ENCODE assay signal across 23 mouse cellular contexts in the genomic region with DNA sequence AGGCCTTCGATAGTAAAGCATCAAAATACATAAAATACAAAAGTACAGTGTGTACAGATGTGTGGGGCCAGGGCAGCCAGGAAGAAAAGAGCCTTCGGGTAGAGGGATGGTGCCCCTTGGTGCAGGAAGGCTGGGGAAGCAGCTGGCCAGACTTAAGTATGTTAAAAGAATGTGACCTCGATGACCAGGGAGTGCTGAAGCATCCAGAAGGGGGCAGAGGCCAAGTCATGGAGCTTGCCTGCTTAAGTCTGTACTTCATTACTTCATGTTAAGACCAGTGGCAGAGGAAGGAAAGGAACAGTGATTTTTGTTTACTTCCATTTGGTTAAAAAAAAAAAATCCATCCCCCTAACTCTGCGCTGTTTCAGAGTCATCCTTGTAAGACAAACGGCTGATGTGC. TPM values are rescaled to one million over a fixed set of nuclear protein-coding genes. Genes with fewer than 3 reads are reported as not detected.
DNase-seq lines count a peak whose midpoint lies in the region; ATAC-seq and TF ChIP-seq lines count a peak whose summit lies in the region.
"Had no signal": no experiment of that assay in that cellular context is flagged by ENCODE, and none has a peak within 500 bp of the region (broad histone marks: within the 10 kb centered on the region; RNA-seq: fewer than 3 reads in every experiment).

No protein-coding gene starts in this region.

- no peak overlapping the region for H3K9ac ChIP-seq in heart, adult 2 months (ENCODE audit: low read depth, low read length)
- H3K9ac ChIP-seq in kidney, embryonic 14.5 days (ENCODE audit: low read depth, low read length) = no peak overlapping the region
- H3K9ac ChIP-seq in CH12.LX (ENCODE audit: insufficient read depth, low read depth) = no peak overlapping the region
- H3K9ac ChIP-seq in embryonic facial prominence, embryonic 11.5 days (replicated peaks; ENCODE audit: low read length) = no peak overlapping the region
- no peak overlapping the region for H3K9ac ChIP-seq in stomach, postnatal 0 days (ENCODE audit: low read length)
- H3K9ac ChIP-seq: embryonic facial prominence, embryonic 13.5 days; heart, embryonic 12.5 days; hindbrain, embryonic 15.5 days; intestine, embryonic 15.5 days; liver, postnatal 0 days had no signal

- no peak for TF ChIP-seq EP300 in heart, adult 2 months (IDR thresholded peaks at IDR 0.05; ENCODE audit: insufficient read depth, low read depth, low read length)
- TF ChIP-seq EP300 in CH12.LX (IDR thresholded peaks at IDR 0.05; ENCODE audit: low read length) = no peak
- TF ChIP-seq EP300 in stomach, postnatal 0 days (optimal IDR thresholded peaks at IDR 0.05) = no peak

- in situ Hi-C loops in CH12.LX (cut with MboI; ENCODE audit: low pct_ligation_motif_present, low pct_unique_long_range_greater_than_20kb, low sequenced_read_pairs) = no loop called here

- H3K27ac ChIP-seq in heart, embryonic 10.5 days = 0 out of 2 replicates have a peak overlapping the region, but pooled peaks have one; percentile 52
- no peak overlapping the region for H3K27ac ChIP-seq in heart, adult 2 months
- no peak overlapping the region for H3K27ac ChIP-seq in kidney, embryonic 14.5 days (ENCODE audit: low read depth, low read length)
- H3K27ac ChIP-seq in CH12.LX (ENCODE audit: insufficient read depth, low read depth) = no peak overlapping the region
- H3K27ac ChIP-seq in embryonic facial prominence, embryonic 11.5 days (replicated peaks; ENCODE audit: low read depth, low read length) = no peak overlapping the region
- no peak overlapping the region for H3K27ac ChIP-seq in stomach, postnatal 0 days (replicated peaks)
- H3K27ac ChIP-seq: embryonic facial prominence, embryonic 13.5 days; hindbrain, embryonic 15.5 days; intestine, embryonic 15.5 days; left cerebral cortex, adult 2 months; limb, embryonic 10.5 days had no signal

- intact Hi-C loops in heart, adult 2 months (cut with DNase I) = no loop called here

- TF ChIP-seq CTCF in heart, adult 2 months (IDR thresholded peaks at IDR 0.05) = no peak
- peak in 1 of 2 experiments; percentile 10; a peak in 1 of 4 replicates for TF ChIP-seq CTCF in CH12.LX (conservative IDR thresholded peaks at IDR 0.05 in 1 of 2, IDR thresholded peaks at IDR 0.05 in 1 of 2; ENCODE audit: low read depth in 2 of 2, low read length in 2 of 2)
- TF ChIP-seq CTCF in stomach, postnatal 0 days (IDR thresholded peaks at IDR 0.05; ENCODE audit: low read depth) = no peak

- no peak for DNase-seq in heart, embryonic 10.5 days (ENCODE audit: low spot score)
- DNase-seq in heart, adult 2 months = no peak
- peak; percentile 40 for DNase-seq in kidney, postnatal 14 days
- no peak for DNase-seq in CH12.LX (ENCODE audit: extremely low read depth)
- DNase-seq in embryonic facial prominence, embryonic 11.5 days (ENCODE audit: low spot score) = peak; percentile 18
- no peak for DNase-seq in frontal cortex, postnatal 14 days (ENCODE audit: low spot score in 2 of 2)
- DNase-seq in stomach, postnatal 0 days (ENCODE audit: low spot score) = no peak
- DNase-seq: adrenal gland, postnatal 14 days; cerebellum, postnatal 14 days; liver, postnatal 0 days; right cerebral cortex, postnatal 14 days; thymus, adult 18-20 months had no signal

- WGBS in heart, embryonic 10.5 days = 62% methylated on average over 5 of the region's 5 CpGs
- WGBS in heart, adult 2 months = 56% methylated on average over 5 of the region's 5 CpGs
- WGBS in kidney, embryonic 14.5 days = 56% methylated on average over 5 of the region's 5 CpGs
- 25% methylated on average over 5 of the region's 5 CpGs for WGBS in embryonic facial prominence, embryonic 11.5 days
- WGBS in stomach, postnatal 0 days = 36% methylated on average over 5 of the region's 5 CpGs

- no peak for TF ChIP-seq POLR2A in heart, adult 2 months (IDR thresholded peaks at IDR 0.05; ENCODE audit: insufficient read depth, low read depth, low read length)
- no peak for TF ChIP-seq POLR2A in CH12.LX (IDR thresholded peaks at IDR 0.05; ENCODE audit: low read depth, low read length)

- dilution Hi-C loops in CH12.LX (cut with MboI; ENCODE audit: extremely low pct_ligation_motif_present, extremely low pct_unique_long_range_greater_than_20kb, low sequenced_read_pairs) = no loop called here

- H3K27me3 ChIP-seq in heart, embryonic 10.5 days (ENCODE audit: insufficient read depth, poor library complexity, severe bottlenecking) = no peaks in the 10 kb centered on the region
- H3K27me3 ChIP-seq in heart, adult 2 months (ENCODE audit: control insufficient read depth, insufficient read depth, low read length) = no peaks in the 10 kb centered on the region
- no peaks in the 10 kb centered on the region for H3K27me3 ChIP-seq in kidney, embryonic 14.5 days (ENCODE audit: control insufficient read depth, insufficient read depth, low read length)
- H3K27me3 ChIP-seq in CH12.LX (replicated peaks) = no peaks in the 10 kb centered on the region
- no peaks in the 10 kb centered on the region for H3K27me3 ChIP-seq in embryonic facial prominence, embryonic 11.5 days (ENCODE audit: control insufficient read depth, insufficient read depth, low read length)
- no peaks in the 10 kb centered on the region for H3K27me3 ChIP-seq in stomach, postnatal 0 days (ENCODE audit: control insufficient read depth, insufficient read depth, low read length)
- H3K27me3 ChIP-seq: embryonic facial prominence, embryonic 13.5 days; heart, embryonic 12.5 days; hindbrain, embryonic 15.5 days; intestine, embryonic 15.5 days had no signal

- no peak for ATAC-seq in kidney, embryonic 14.5 days (ENCODE audit: low FRiP score, low TSS enrichment)
- no peak for ATAC-seq in embryonic facial prominence, embryonic 11.5 days (replicated peaks; ENCODE audit: insufficient number of reproducible peaks, low FRiP score, low TSS enrichment, low read depth)
- ATAC-seq in stomach, postnatal 0 days (ENCODE audit: low FRiP score, low TSS enrichment) = no peak
- ATAC-seq: forebrain, embryonic 16.5 days; intestine, embryonic 15.5 days; liver, postnatal 0 days had no signal

- H3K4me1 ChIP-seq in heart, embryonic 10.5 days = peaks cover 16% of the 10 kb centered on the region
- no peaks in the 10 kb centered on the region for H3K4me1 ChIP-seq in heart, adult 2 months (ENCODE audit: control insufficient read depth, insufficient read depth, low read length)
- H3K4me1 ChIP-seq in kidney, embryonic 14.5 days (ENCODE audit: control insufficient read depth, insufficient read depth, low read length) = no peaks in the 10 kb centered on the region
- no peaks in the 10 kb centered on the region for H3K4me1 ChIP-seq in CH12.LX (ENCODE audit: control insufficient read depth in 1 of 2, insufficient read depth in 2 of 2)
- no peaks in the 10 kb centered on the region for H3K4me1 ChIP-seq in embryonic facial prominence, embryonic 11.5 days (ENCODE audit: control insufficient read depth, insufficient read depth, low read length)
- H3K4me1 ChIP-seq in stomach, postnatal 0 days (replicated peaks; ENCODE audit: control insufficient read depth, insufficient read depth) = no peaks in the 10 kb centered on the region
- H3K4me1 ChIP-seq: embryonic facial prominence, embryonic 13.5 days; hindbrain, embryonic 15.5 days; intestine, embryonic 15.5 days had no signal

- H3K9me3 ChIP-seq in heart, embryonic 10.5 days = no peaks in the 10 kb centered on the region
- H3K9me3 ChIP-seq in kidney, embryonic 14.5 days (ENCODE audit: control insufficient read depth, low read length) = no peaks in the 10 kb centered on the region
- no peaks in the 10 kb centered on the region for H3K9me3 ChIP-seq in CH12.LX (replicated peaks; ENCODE audit: low read length)
- no peaks in the 10 kb centered on the region for H3K9me3 ChIP-seq in embryonic facial prominence, embryonic 11.5 days (replicated peaks; ENCODE audit: control insufficient read depth, low read length)
- H3K9me3 ChIP-seq in stomach, postnatal 0 days (ENCODE audit: control insufficient read depth, low read length) = no peaks in the 10 kb centered on the region
- H3K9me3 ChIP-seq: embryonic facial prominence, embryonic 13.5 days; heart, embryonic 12.5 days; hindbrain, embryonic 15.5 days; intestine, embryonic 15.5 days; limb, embryonic 10.5 days had no signal

- no peak for TF ChIP-seq RAD21 in CH12.LX (IDR thresholded peaks at IDR 0.05; ENCODE audit: low read depth, low read length)

- no peak overlapping the region for H3K4me2 ChIP-seq in kidney, embryonic 14.5 days (replicated peaks; ENCODE audit: low read depth, low read length)
- no peak overlapping the region for H3K4me2 ChIP-seq in CH12.LX (ENCODE audit: insufficient read depth, low read depth, poor library complexity, severe bottlenecking)
- no peak overlapping the region for H3K4me2 ChIP-seq in embryonic facial prominence, embryonic 11.5 days (ENCODE audit: low read depth, low read length)
- no peak overlapping the region for H3K4me2 ChIP-seq in stomach, postnatal 0 days (replicated peaks; ENCODE audit: low read depth)
- H3K4me2 ChIP-seq: embryonic facial prominence, embryonic 13.5 days; heart, embryonic 12.5 days; hindbrain, embryonic 15.5 days; intestine, embryonic 15.5 days had no signal

- no peaks in the 10 kb centered on the region for H3K79me2 ChIP-seq in heart, adult 2 months (replicated peaks; ENCODE audit: control insufficient read depth, insufficient read depth, low read length)
- H3K79me2 ChIP-seq in CH12.LX (replicated peaks; ENCODE audit: control insufficient read depth, extremely low read depth, insufficient read depth, poor library complexity, severe bottlenecking) = no peaks in the 10 kb centered on the region

- H3K4me3 ChIP-seq in heart, embryonic 10.5 days = no peak overlapping the region
- H3K4me3 ChIP-seq in heart, adult 2 months = no peak overlapping the region
- no peak overlapping the region for H3K4me3 ChIP-seq in kidney, embryonic 14.5 days (ENCODE audit: low read length)
- no peak overlapping the region for H3K4me3 ChIP-seq in CH12.LX (replicated peaks in 1 of 3; ENCODE audit: low read depth in 2 of 3, low read length in 2 of 3, poor library complexity in 1 of 3)
- H3K4me3 ChIP-seq in embryonic facial prominence, embryonic 11.5 days (ENCODE audit: low read depth, low read length) = no peak overlapping the region
- no peak overlapping the region for H3K4me3 ChIP-seq in stomach, postnatal 0 days (ENCODE audit: low read depth, low read length)
- H3K4me3 ChIP-seq: embryonic facial prominence, embryonic 13.5 days; heart, embryonic 12.5 days; hindbrain, embryonic 15.5 days; intestine, embryonic 15.5 days; left cerebral cortex, adult 2 months; limb, embryonic 10.5 days had no signal

- no peaks in the 10 kb centered on the region for H3K36me3 ChIP-seq in heart, embryonic 10.5 days
- H3K36me3 ChIP-seq in heart, adult 2 months (ENCODE audit: control insufficient read depth, insufficient read depth, low read length) = no peaks in the 10 kb centered on the region
- H3K36me3 ChIP-seq in kidney, embryonic 14.5 days (ENCODE audit: control insufficient read depth, insufficient read depth, low read length) = no peaks in the 10 kb centered on the region
- no peaks in the 10 kb centered on the region for H3K36me3 ChIP-seq in CH12.LX (replicated peaks in 1 of 2; ENCODE audit: control insufficient read depth in 1 of 2, insufficient read depth in 1 of 2, low read length in 1 of 2)
- H3K36me3 ChIP-seq in embryonic facial prominence, embryonic 11.5 days (replicated peaks; ENCODE audit: control insufficient read depth, insufficient read depth, low read depth, low read length) = no peaks in the 10 kb centered on the region
- no peaks in the 10 kb centered on the region for H3K36me3 ChIP-seq in stomach, postnatal 0 days (ENCODE audit: control insufficient read depth, insufficient read depth, low read length)
- H3K36me3 ChIP-seq: embryonic facial prominence, embryonic 13.5 days; heart, embryonic 12.5 days; hindbrain, embryonic 15.5 days; intestine, embryonic 15.5 days; limb, embryonic 10.5 days had no signal

RNA-seq across cellular contexts. Expression of a gene that starts 16.1 kb away (rescaled TPM):
- 0.70 and 1.3 TPM in 2 replicates for polyA plus RNA-seq in heart, embryonic 10.5 days (2016; fragmentation: Nextera tagmentation; extraction: Ambion mirVana)
- total RNA-seq in heart, adult 2 months (2021) = not detected
- 0.03 and 0.08 TPM in 2 replicates for polyA plus RNA-seq in heart, adult 2 months (2012; rRNA removed)
- polyA plus RNA-seq in kidney, embryonic 14.5 days (2014; fragmentation: Nextera tagmentation; extraction: Ambion mirVana) = 1.1 TPM in 2 replicates
- not detected in 2 replicates for total RNA-seq in CH12.LX (2012; rRNA removed)
- not detected in 2 replicates for total RNA-seq in CH12.LX (2014; rRNA removed)
- 0.04 TPM in 1 of 2 replicates, not detected in the other for polyA plus RNA-seq in CH12.LX (2012; ENCODE audit: insufficient read length, low read depth)
- 1.3 and 2.1 TPM in 2 replicates for polyA plus RNA-seq in embryonic facial prominence, embryonic 11.5 days (2014; fragmentation: Nextera tagmentation; extraction: Ambion mirVana)
- polyA plus RNA-seq in stomach, postnatal 0 days (2015; fragmentation: Nextera tagmentation; extraction: Ambion mirVana) = 0.39 and 0.57 TPM in 2 replicates
- total RNA-seq: heart, postnatal 25 days; liver, adult 2 months; MEL had no signal
- polyA plus RNA-seq: liver, adult 2 months had no signal

Comparison
In these comparisons a context has a peak if more than half of its experiments do, and no peak if none do; other contexts are left out.
1. DNase-seq: peak in kidney, postnatal 14 days (single experiment) and embryonic facial prominence, embryonic 11.5 days (single experiment); none in heart, embryonic 10.5 days (single experiment), heart, adult 2 months (0 of 2), CH12.LX (single experiment), frontal cortex, postnatal 14 days (0 of 2) and stomach, postnatal 0 days (single experiment).